Mouse (Mus musculus): ENCODE results near the gene Catip.
A peak's percentile ranks its signal among the peaks of the same experiment; 100 is the strongest.

Catip gene

DNA sequence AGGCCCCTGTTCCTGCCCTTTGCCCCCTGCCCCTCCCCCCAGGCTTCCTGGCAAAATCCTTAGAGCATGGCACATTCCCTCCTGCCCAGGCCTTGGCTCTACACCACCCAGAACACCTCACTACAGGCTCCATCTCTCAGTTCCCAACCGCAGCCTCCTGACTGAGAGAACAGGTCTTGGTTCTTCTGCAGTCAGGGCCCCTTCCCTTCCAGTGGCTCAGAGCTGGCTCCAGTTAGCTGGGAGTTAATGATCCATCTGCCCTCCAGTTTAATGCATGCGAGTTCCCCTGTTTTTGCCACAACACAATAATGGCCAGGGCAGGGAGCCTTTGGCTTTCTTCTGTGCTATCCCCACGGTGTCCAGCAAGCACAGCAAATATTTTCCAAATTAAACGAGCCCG is 18.7 kb upstream of the Catip start:
- DNase-seq (ENCODE audit: low spot score): no peak

DNA sequence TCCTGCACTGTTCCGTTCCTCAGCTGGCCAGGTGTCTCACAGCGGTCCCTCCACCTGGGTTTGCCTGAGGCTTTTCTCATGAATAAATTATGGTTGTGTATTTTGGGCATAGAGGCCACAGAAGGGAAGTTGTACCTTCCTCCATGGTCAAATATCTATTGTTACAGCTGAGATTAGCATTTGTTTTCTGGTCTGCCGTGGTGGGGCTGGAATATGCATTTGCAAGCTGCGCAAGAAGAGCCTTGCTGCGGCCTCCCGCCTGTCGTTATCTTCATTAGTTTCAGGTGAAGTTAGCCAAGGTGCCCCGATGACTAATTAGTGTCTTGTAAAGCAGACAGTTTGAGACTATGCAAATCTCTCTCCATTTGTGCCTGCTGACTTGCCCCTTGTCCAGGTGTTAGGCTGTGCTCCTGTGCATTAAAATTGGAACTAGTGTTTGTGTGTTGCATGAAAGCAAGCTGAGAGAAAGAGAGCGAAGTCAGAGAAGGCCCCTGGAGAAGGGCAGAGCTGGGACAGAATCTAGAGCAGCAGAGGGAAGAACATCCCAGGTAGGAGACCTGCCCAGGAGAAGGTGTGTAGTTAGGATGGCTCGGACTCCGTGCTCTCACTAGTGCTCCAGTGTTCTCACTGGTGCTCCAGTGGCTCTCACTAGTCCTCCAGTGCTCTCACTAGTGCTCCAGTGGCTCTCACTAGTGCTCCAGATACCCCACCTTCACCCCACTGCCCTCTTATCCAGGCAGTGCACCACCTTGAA is 17.6 kb upstream of the Catip start:
- DNase-seq (ENCODE audit: low spot score): no peak

DNA sequence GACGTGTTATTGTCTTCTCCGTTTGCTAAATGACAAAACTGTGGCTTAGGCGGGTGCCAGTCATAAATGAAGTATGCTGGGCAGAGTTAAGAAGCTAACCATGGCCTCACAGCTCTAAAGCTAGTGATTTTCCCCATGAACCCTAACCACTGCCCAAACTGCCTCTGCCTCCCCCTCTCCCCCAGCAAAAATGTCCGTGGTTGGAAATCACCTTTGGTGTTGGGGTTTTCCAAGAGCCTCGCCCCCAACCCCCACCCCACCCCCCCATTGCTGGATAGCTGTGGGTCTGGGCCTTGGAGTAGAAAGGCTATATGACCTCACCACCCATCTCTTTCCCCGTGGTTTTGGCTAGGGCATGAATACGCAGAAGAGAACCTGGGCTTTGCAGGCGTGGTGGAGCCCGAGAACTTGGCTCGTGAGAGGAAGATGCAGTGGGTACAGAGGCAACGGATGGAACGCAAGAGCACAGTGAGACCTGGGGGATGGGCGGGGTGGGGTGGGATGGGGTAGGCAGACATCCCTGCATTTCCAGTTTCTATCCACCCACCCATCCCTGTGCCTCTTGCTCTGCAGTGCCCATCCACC is 10.6 kb upstream of the Catip start:
- DNase-seq (ENCODE audit: low spot score): no peak

DNA sequence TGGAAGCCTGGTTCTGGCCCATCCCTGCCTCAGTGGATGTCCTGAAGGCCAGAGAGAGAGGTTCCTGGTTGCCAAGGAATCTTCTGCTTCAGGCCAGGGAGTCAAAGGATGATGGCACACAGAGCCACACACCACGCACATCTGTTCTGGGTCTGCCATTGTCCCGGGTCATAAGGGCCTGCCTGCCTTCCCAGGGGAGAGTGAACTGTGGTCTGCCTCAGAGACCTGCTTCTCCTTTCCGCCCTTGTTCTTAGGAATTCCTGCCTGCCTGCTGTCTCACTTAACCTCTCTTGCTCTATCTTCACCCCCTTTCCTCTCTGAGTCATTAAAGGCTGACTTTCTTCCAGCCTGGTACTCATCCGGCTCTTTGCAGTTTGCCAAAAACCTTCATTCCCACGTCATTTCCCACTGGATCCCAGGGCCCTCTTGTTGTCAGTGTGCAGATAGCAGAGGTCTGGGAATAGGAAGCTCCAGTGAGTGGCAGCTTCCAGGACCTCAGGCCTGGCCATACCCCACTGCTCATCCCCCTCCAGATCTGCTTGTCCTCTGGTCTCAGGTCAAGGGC is 9.3 kb upstream of the Catip start:
- DNase-seq (ENCODE audit: low spot score): no peak

- no peak for DNase-seq (ENCODE audit: low spot score)
Measured at GRCm38 (mm10) chr1:74353453-74354229, 8.3 kb upstream of the Catip start.

DNA sequence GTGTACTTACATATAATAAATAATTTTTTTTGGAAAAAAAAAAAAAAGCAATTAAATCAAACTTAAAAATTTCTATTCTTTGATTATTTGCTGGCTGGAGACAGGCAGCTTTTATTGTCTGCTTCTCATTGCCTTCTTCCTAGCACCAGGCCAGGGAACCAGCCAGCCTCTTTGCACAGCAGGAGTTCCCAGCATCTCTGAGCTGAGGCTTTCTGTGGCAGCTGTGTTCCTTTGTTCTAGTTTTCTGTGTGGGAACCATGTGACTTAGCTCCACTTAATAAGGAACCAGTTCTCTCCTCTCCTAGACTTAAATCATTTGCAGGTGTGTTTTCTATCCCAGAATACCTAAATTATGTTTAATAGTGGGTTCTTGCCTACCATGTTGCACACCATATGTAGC is 4.4 kb upstream of the Catip start:
- DNase-seq (ENCODE audit: low spot score): peak; percentile 41

DNA sequence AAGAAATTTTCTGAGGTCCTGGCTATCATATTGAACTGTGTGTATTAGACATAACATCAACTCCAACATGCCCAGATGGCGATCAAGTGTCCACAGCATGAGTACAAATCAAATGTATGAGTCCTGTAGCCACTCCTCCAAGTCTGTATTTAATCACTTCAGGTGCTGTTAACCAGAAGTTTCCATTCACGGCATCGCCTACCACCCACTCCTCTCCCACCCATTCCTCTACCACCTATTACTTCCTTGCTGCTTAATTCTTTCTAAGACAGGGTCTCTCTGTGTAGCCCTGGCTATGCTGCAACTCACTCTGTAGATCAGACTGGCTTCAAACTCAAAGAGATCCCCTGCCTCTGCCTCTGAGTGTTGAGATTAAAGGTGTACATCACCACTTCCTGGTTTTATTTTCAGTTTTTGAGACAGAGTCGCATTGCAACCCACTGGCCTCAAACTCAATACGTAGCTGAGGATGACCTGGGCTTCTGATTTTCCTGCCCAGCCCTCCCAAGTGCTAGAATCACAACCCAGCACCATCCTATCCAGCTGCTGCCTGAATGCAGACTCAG is 1.9 kb upstream of the Catip start:
- no peak for DNase-seq (ENCODE audit: low spot score)

GRCm38 (mm10) chr1:74362325-74363229 is 669 bp downstream of the Catip start:
- DNase-seq (ENCODE audit: low spot score): peak; percentile 11

- no peak for DNase-seq (ENCODE audit: low spot score)
Measured at GRCm38 (mm10) chr1:74363437-74363836, 1.5 kb downstream of the Catip start.

DNA sequence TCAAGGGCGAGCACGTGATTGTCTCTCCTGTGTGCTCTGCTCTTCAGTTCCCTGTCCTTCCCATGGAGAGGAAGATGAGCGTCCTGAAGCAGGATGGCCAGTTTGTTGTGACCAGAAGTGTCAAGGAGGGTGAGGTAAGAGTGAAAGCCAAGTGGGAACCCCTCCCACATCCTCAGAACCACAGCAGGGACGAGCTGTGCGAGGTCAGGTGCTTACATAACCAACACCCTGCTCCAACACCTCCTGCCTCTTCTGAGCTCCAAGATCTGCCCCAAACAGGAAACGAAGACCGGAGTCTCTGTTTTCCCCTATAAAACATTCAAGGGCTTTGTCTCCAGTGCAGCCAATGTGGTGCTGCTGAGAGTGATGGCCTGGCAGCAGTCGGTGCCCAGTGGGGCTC is 2.4 kb downstream of the Catip start:
- DNase-seq (ENCODE audit: low spot score): no peak

- peak; percentile 56 for DNase-seq (ENCODE audit: low spot score)
Measured at GRCm38 (mm10) chr1:74367886-74368645, 6.2 kb downstream of the Catip start.

GRCm38 (mm10) chr1:74370040-74370439 is 8.1 kb downstream of the Catip start:
- DNase-seq (ENCODE audit: low spot score): no peak

GRCm38 (mm10) chr1:74373372-74373771 is 11.5 kb downstream of the Catip start:
- DNase-seq (ENCODE audit: low spot score): no peak

GRCm38 (mm10) chr1:74374980-74375379 is 13.1 kb downstream of the Catip start, which contains the start of gene Slc11a1:
Gene Slc11a1 (plus strand): TSS chr1:74375195.
- no peak for DNase-seq (ENCODE audit: low spot score)

- DNase-seq (ENCODE audit: low spot score): no peak
Measured at GRCm38 (mm10) chr1:74375561-74375960, 13.7 kb downstream of the Catip start.

GRCm38 (mm10) chr1:74376396-74376795 is 14.5 kb downstream of the Catip start:
- DNase-seq (ENCODE audit: low spot score): no peak

GRCm38 (mm10) chr1:74379058-74379504 is 17.2 kb downstream of the Catip start:
- no peak for DNase-seq (ENCODE audit: low spot score)

DNA sequence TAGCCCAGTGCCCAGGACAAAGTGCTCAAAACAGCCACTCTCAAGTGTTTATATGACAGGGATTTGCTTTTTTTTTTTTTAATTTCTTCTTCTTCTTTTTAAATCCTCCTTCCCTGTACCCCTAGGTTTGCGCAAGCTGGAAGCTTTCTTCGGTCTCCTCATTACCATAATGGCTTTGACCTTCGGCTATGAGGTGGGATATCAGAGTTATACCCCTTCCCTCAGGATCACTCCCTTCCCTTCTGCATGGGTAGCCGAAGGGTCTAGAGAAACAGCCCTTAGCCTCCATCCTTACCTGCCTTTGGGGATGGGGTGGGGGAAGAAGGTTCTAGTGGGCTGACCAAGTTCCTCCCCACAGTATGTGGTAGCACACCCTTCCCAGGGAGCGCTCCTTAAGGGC is 18.6 kb downstream of the Catip start:
- no peak for DNase-seq (ENCODE audit: low spot score)

DNA sequence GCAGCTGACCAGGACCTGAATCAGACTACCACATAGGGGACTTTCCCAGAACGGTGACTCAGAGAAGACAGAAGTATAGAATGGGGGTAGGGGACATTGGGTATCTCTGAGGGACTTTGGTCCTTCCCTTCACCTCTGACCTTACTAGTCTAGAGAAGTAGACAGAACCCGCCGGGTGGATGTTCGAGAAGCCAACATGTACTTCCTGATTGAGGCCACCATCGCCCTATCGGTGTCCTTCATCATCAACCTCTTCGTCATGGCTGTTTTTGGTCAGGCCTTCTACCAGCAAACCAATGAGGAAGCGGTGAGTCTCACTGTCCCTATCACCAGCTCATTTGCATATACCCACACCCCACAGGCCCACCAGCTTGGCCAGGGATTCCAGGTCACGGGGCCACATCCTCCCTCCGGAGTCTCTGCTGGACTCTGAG is 19.7 kb downstream of the Catip start:
- DNase-seq (ENCODE audit: low spot score): no peak

DNA sequence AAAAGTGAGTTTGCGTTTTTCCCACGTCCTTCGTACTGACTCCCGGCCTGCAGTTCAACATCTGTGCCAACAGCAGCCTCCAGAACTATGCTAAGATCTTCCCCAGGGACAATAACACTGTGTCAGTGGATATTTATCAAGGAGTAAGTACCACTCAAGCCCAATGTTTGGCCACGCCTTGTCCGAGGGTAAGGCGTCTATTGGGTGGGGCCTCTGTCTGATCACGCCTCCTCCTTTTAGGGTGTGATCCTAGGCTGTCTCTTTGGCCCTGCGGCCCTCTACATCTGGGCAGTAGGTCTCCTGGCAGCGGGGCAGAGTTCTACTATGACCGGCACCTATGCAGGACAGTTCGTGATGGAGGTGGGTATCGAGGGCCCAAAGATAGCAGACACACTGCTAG is 21.5 kb downstream of the Catip start:
- DNase-seq (ENCODE audit: low spot score): no peak

Data from retina, embryonic 14.5 days (tissue).